Mouse (Mus musculus) right cerebral cortex, adult 18-20 months (tissue): ENCODE results near the gene Ap1m1.

Experiments used
- DNase-seq: peaks from one replicate; pipeline ENCODE4 v3.0.0; 2022; ENCODE audit warnings: mixed read lengths

Ap1m1 gene

GRCm38 (mm10) chr8:72239499-72240402 lies at the start of gene Ap1m1:
Gene Ap1m1, plus strand, starts transcription at chr8:72240018.
- DNase-seq: peak; percentile 98

GRCm38 (mm10) chr8:72190215-72190539 lies 49.6 kb upstream of the Ap1m1 start:
- no peak for DNase-seq

GRCm38 (mm10) chr8:72192065-72192464 lies 47.8 kb upstream of the Ap1m1 start:
- no peak for DNase-seq

GRCm38 (mm10) chr8:72197997-72198396 lies 41.8 kb upstream of the Ap1m1 start:
- no peak for DNase-seq

- DNase-seq: no peak
Observed at GRCm38 (mm10) chr8:72208582-72208981, 31.2 kb upstream of the Ap1m1 start.

- no peak for DNase-seq
Observed at GRCm38 (mm10) chr8:72210222-72210621, 29.6 kb upstream of the Ap1m1 start.

GRCm38 (mm10) chr8:72210710-72211109 lies 29.1 kb upstream of the Ap1m1 start:
- no peak for DNase-seq

- DNase-seq: no peak
Observed at GRCm38 (mm10) chr8:72211846-72212245, 28.0 kb upstream of the Ap1m1 start.

GRCm38 (mm10) chr8:72212751-72213150 lies 27.1 kb upstream of the Ap1m1 start, which contains the start of gene Cib3:
Gene Cib3, minus strand, starts transcription at chr8:72212837.
- peak; percentile 10 for DNase-seq

GRCm38 (mm10) chr8:72213536-72213935 lies 26.3 kb upstream of the Ap1m1 start, which contains the start of gene Gm11034:
Gene Gm11034, minus strand, starts transcription at chr8:72213636.
- no peak for DNase-seq

GRCm38 (mm10) chr8:72215060-72215459 lies 24.8 kb upstream of the Ap1m1 start:
- DNase-seq: no peak

GRCm38 (mm10) chr8:72215871-72216270 lies 23.9 kb upstream of the Ap1m1 start:
- no peak for DNase-seq

- DNase-seq: no peak
Observed at GRCm38 (mm10) chr8:72218781-72219540, 20.9 kb upstream of the Ap1m1 start.

GRCm38 (mm10) chr8:72219541-72220363 lies 20.1 kb upstream of the Ap1m1 start, which contains the start of gene Fam32a:
Gene Fam32a, plus strand, starts transcription at chr8:72219730.
- DNase-seq: peak; percentile 91

GRCm38 (mm10) chr8:72220758-72221157 lies 19.1 kb upstream of the Ap1m1 start:
- DNase-seq: no peak

- DNase-seq: no peak
Observed at GRCm38 (mm10) chr8:72222656-72223055, 17.2 kb upstream of the Ap1m1 start.

- no peak for DNase-seq
Observed at GRCm38 (mm10) chr8:72240403-72240763, 565 bp downstream of the Ap1m1 start.

- DNase-seq: no peak
Observed at GRCm38 (mm10) chr8:72240951-72241350, 1.1 kb downstream of the Ap1m1 start.

GRCm38 (mm10) chr8:72242226-72242625 lies 2.4 kb downstream of the Ap1m1 start:
- DNase-seq: no peak

GRCm38 (mm10) chr8:72244610-72245009 lies 4.8 kb downstream of the Ap1m1 start:
- DNase-seq: no peak

- DNase-seq: no peak
Observed at GRCm38 (mm10) chr8:72257171-72257901, 17.5 kb downstream of the Ap1m1 start.

- DNase-seq: no peak
Observed at GRCm38 (mm10) chr8:72257902-72258238, 18.1 kb downstream of the Ap1m1 start.
